Mouse (Mus musculus): ENCODE measurements around the gene Reep1. TPM values are rescaled to one million over a fixed set of nuclear protein-coding genes. Genes with fewer than 3 reads are reported as not detected.

Gene Reep1
- polyA plus RNA-seq, 1 experiment from 2014 or later: 17.4 TPM

GRCm38 (mm10) chr6:71769901-71770690 is 62.7 kb downstream of the Reep1 start:
- H3K27me3 ChIP-seq (replicated peaks; ENCODE audit: low read depth, poor library complexity, severe bottlenecking): no peaks in the 10 kb centered on the region
- H3K4me1 ChIP-seq: no peaks in the 10 kb centered on the region
- no peaks in the 10 kb centered on the region for H3K36me3 ChIP-seq (replicated peaks)
- DNase-seq (ENCODE audit: low spot score): no peak
- no peak overlapping the region for H3K27ac ChIP-seq (replicated peaks)
- 84% methylated on average over 12 of the region's 12 CpGs for WGBS
- H3K4me3 ChIP-seq: no peak overlapping the region
- H3K9me3 ChIP-seq: no peaks in the 10 kb centered on the region

GRCm38 (mm10) chr6:71770856-71771255 is 63.5 kb downstream of the Reep1 start:
- H3K27me3 ChIP-seq (replicated peaks; ENCODE audit: low read depth, poor library complexity, severe bottlenecking): no peaks in the 10 kb centered on the region
- no peak overlapping the region for H3K4me3 ChIP-seq
- H3K36me3 ChIP-seq (replicated peaks): no peaks in the 10 kb centered on the region
- H3K9me3 ChIP-seq: no peaks in the 10 kb centered on the region
- H3K27ac ChIP-seq (replicated peaks): no peak overlapping the region
- WGBS: 98% methylated on average over 4 of the region's 4 CpGs
- H3K4me1 ChIP-seq: no peaks in the 10 kb centered on the region
- no peak for DNase-seq (ENCODE audit: low spot score)

DNA sequence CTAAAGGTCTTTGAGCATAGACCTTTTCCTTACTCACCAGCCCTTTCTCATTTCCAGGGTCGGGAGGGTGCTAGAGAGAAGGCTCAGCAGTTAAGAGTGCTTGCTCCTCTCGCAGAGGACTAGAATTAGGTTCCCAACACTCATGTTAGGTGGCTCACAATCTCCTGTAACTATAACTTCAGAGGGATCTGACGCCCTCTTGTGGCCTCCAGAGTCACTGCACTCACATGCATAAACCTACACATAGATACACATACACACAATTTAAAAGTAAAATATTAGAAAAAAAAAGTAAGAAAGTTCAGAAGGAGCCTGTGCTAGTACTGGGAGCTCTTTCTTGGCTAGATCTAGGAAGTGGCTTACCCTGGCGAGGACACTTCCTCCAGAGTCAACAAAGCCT is 63.9 kb downstream of the Reep1 start:
- no peak for DNase-seq (ENCODE audit: low spot score)
- no peaks in the 10 kb centered on the region for H3K27me3 ChIP-seq (replicated peaks; ENCODE audit: low read depth, poor library complexity, severe bottlenecking)
- H3K27ac ChIP-seq (replicated peaks): no peak overlapping the region
- no peaks in the 10 kb centered on the region for H3K9me3 ChIP-seq
- no peak overlapping the region for H3K4me3 ChIP-seq
- H3K4me1 ChIP-seq: no peaks in the 10 kb centered on the region
- no peaks in the 10 kb centered on the region for H3K36me3 ChIP-seq (replicated peaks)
- 89% methylated on average over 4 of the region's 4 CpGs for WGBS

GRCm38 (mm10) chr6:71772156-71772555 is 64.8 kb downstream of the Reep1 start:
- no peaks in the 10 kb centered on the region for H3K27me3 ChIP-seq (replicated peaks; ENCODE audit: low read depth, poor library complexity, severe bottlenecking)
- no peak overlapping the region for H3K27ac ChIP-seq (replicated peaks)
- no peaks in the 10 kb centered on the region for H3K36me3 ChIP-seq (replicated peaks)
- no peak for DNase-seq (ENCODE audit: low spot score)
- H3K4me1 ChIP-seq: no peaks in the 10 kb centered on the region
- 87% methylated on average over 6 of the region's 6 CpGs for WGBS
- no peak overlapping the region for H3K4me3 ChIP-seq
- no peaks in the 10 kb centered on the region for H3K9me3 ChIP-seq

GRCm38 (mm10) chr6:71772636-71773208 is 65.4 kb downstream of the Reep1 start:
- H3K4me3 ChIP-seq: no peak overlapping the region
- no peak overlapping the region for H3K27ac ChIP-seq (replicated peaks)
- no peaks in the 10 kb centered on the region for H3K36me3 ChIP-seq (replicated peaks)
- DNase-seq (ENCODE audit: low spot score): no peak
- H3K9me3 ChIP-seq: no peaks in the 10 kb centered on the region
- 90% methylated on average over 7 of the region's 7 CpGs for WGBS
- no peaks in the 10 kb centered on the region for H3K4me1 ChIP-seq
- no peaks in the 10 kb centered on the region for H3K27me3 ChIP-seq (replicated peaks; ENCODE audit: low read depth, poor library complexity, severe bottlenecking)

- Histone ChIP-seq H3K4me1 (no peaks in the 10 kb centered on the region), H3K36me3 (replicated peaks) (no peaks in the 10 kb centered on the region), H3K9me3 (no peaks in the 10 kb centered on the region), H3K27me3 (replicated peaks; ENCODE audit: low read depth, poor library complexity, severe bottlenecking) (no peaks in the 10 kb centered on the region), H3K4me3 (no peak overlapping the region), H3K27ac (replicated peaks) (no peak overlapping the region)
- WGBS: 88% methylated on average over 5 of the region's 5 CpGs
- no peak for DNase-seq (ENCODE audit: low spot score)
Observed at GRCm38 (mm10) chr6:71778016-71778415, 70.7 kb downstream of the Reep1 start.

DNA sequence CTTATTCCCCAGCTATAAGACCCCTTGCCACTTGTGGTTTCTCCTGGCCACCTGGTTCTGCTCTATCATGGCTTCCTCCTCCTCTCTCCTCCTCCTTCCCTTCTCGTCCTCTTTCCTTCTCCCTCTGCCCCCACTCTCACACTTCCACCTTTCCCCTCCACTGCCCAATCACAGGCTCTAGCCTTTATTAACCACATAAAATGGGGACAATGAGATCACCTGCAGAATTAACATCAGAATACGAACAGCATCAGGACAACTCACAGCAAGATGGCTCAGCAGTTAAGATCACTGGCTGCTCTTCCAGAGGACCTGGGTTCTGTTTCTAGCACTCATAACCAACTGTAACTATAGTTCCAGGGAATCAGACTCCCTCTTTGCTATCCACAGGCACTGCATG is 72.5 kb downstream of the Reep1 start:
- no peak for DNase-seq (ENCODE audit: low spot score)
- H3K9me3 ChIP-seq: no peaks in the 10 kb centered on the region
- no peaks in the 10 kb centered on the region for H3K27me3 ChIP-seq (replicated peaks; ENCODE audit: low read depth, poor library complexity, severe bottlenecking)
- 70% methylated on average over 2 of the region's 2 CpGs for WGBS
- H3K27ac ChIP-seq (replicated peaks): no peak overlapping the region
- no peaks in the 10 kb centered on the region for H3K36me3 ChIP-seq (replicated peaks)
- no peaks in the 10 kb centered on the region for H3K4me1 ChIP-seq
- H3K4me3 ChIP-seq: no peak overlapping the region

GRCm38 (mm10) chr6:71780431-71780830 is 73.1 kb downstream of the Reep1 start:
- H3K27ac ChIP-seq (replicated peaks): no peak overlapping the region
- no peaks in the 10 kb centered on the region for H3K9me3 ChIP-seq
- 88% methylated on average over 7 of the region's 7 CpGs for WGBS
- no peak overlapping the region for H3K4me3 ChIP-seq
- H3K27me3 ChIP-seq (replicated peaks; ENCODE audit: low read depth, poor library complexity, severe bottlenecking): no peaks in the 10 kb centered on the region
- H3K4me1 ChIP-seq: no peaks in the 10 kb centered on the region
- no peak for DNase-seq (ENCODE audit: low spot score)
- H3K36me3 ChIP-seq (replicated peaks): no peaks in the 10 kb centered on the region

- Histone ChIP-seq H3K27ac (replicated peaks) (no peak overlapping the region), H3K9me3 (no peaks in the 10 kb centered on the region), H3K36me3 (replicated peaks) (no peaks in the 10 kb centered on the region), H3K4me3 (no peak overlapping the region), H3K27me3 (replicated peaks; ENCODE audit: low read depth, poor library complexity, severe bottlenecking) (no peaks in the 10 kb centered on the region), H3K4me1 (no peaks in the 10 kb centered on the region)
- no peak for DNase-seq (ENCODE audit: low spot score)
- WGBS: 93% methylated on average over 5 of the region's 5 CpGs
Observed at GRCm38 (mm10) chr6:71783165-71783564, 75.8 kb downstream of the Reep1 start.

DNA sequence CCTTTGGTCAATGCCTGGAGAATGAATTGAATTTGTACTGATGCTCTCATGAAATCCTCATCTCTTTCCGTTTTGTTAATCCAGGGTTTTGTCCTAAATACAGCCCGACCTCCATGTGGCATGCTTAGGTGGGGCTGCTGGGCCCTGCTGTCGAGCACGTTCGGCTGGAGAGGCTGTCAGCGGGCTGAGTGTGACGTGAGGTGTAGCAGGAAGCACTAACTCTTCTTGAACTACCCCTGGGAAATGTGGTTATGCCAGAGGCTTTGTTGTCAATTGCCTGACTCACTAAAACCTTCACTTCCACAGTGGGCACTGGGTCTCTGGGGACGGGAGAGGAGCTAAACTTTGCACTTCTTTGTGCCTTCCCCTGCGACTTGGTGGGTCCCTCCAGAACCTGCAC is 81.0 kb downstream of the Reep1 start:
- H3K36me3 ChIP-seq (replicated peaks): no peaks in the 10 kb centered on the region
- no peak overlapping the region for H3K27ac ChIP-seq (replicated peaks)
- DNase-seq (ENCODE audit: low spot score): no peak
- no peaks in the 10 kb centered on the region for H3K9me3 ChIP-seq
- H3K4me3 ChIP-seq: no peak overlapping the region
- 83% methylated on average over 9 of the region's 9 CpGs for WGBS
- no peaks in the 10 kb centered on the region for H3K4me1 ChIP-seq
- no peaks in the 10 kb centered on the region for H3K27me3 ChIP-seq (replicated peaks; ENCODE audit: low read depth, poor library complexity, severe bottlenecking)

- 83% methylated on average over 6 of the region's 6 CpGs for WGBS
- Histone ChIP-seq H3K36me3 (replicated peaks) (no peaks in the 10 kb centered on the region), H3K27me3 (replicated peaks; ENCODE audit: low read depth, poor library complexity, severe bottlenecking) (no peaks in the 10 kb centered on the region), H3K4me3 (no peak overlapping the region), H3K27ac (replicated peaks) (no peak overlapping the region), H3K4me1 (no peaks in the 10 kb centered on the region), H3K9me3 (no peaks in the 10 kb centered on the region)
- no peak for DNase-seq (ENCODE audit: low spot score)
Observed at GRCm38 (mm10) chr6:71791771-71792170, 84.4 kb downstream of the Reep1 start.

GRCm38 (mm10) chr6:71799391-71799790 is 92.0 kb downstream of the Reep1 start:
- no peaks in the 10 kb centered on the region for H3K9me3 ChIP-seq
- H3K27me3 ChIP-seq (replicated peaks; ENCODE audit: low read depth, poor library complexity, severe bottlenecking): no peaks in the 10 kb centered on the region
- no peak overlapping the region for H3K4me3 ChIP-seq
- 77% methylated on average over 3 of the region's 3 CpGs for WGBS
- H3K36me3 ChIP-seq (replicated peaks): no peaks in the 10 kb centered on the region
- peaks cover 4% of the 10 kb centered on the region; the same call in 1 of the 2 replicates for H3K4me1 ChIP-seq
- no peak overlapping the region for H3K27ac ChIP-seq (replicated peaks)
- no peak for DNase-seq (ENCODE audit: low spot score)

- no peak for DNase-seq (ENCODE audit: low spot score)
- H3K4me1 ChIP-seq: peaks cover 4% of the 10 kb centered on the region; the same call in 1 of the 2 replicates
- no peak overlapping the region for H3K27ac ChIP-seq (replicated peaks)
- H3K27me3 ChIP-seq (replicated peaks; ENCODE audit: low read depth, poor library complexity, severe bottlenecking): no peaks in the 10 kb centered on the region
- H3K9me3 ChIP-seq: no peaks in the 10 kb centered on the region
- H3K36me3 ChIP-seq (replicated peaks): no peaks in the 10 kb centered on the region
- no peak overlapping the region for H3K4me3 ChIP-seq
- WGBS: 59% methylated on average over 7 of the region's 7 CpGs
Observed at GRCm38 (mm10) chr6:71801011-71801713, 93.8 kb downstream of the Reep1 start.

All from embryonic facial prominence, embryonic 10.5 days (tissue).